Mouse (Mus musculus): ENCODE data around the gene Ppih. TPM values are rescaled to one million over a fixed set of nuclear protein-coding genes. Genes with fewer than 3 reads are reported as not detected.

The Ppih gene
- polyA plus RNA-seq (2012; rRNA removed): 7.1 and 11.2 TPM in 2 replicates

DNA sequence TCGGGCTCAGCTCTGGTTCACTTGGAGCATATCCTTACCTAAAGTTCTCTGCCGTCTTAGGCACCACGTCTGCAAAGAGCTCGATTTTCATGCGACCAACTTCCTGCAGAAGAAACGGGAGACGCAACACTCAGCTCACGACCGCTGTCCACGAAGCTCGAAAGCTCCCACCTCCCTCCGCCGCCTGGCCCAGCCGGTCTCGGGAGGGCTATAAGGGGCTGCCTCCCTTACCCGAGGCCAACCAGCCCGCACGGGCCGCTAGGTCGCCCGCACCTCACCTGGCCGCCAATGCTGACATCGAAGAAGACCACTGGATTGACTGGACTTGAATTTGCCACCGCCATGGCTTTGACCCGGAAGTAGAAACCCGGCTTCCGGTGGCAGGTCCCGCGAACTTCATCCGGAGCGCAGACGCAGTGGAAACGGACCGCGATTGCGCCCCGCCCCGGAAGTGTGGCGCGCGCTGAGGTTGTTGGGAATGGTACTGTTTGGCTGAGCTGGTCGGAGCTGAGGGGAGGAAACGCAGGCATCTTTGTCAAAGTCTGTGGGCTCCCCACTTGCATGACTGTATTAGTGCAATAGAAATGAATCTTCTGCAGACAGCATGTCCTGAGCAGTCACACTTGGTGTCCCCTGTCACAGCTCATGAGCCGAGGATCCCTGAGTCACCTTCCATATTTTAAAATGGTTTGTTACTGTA is at the start of gene Ppih:
Gene Ppih (minus strand): TSS at position 416 of the 700 bp plus-strand sequence.
- Histone ChIP-seq H3K36me3 (ENCODE audit: control insufficient read depth, insufficient read depth, low read length) (0 out of 2 replicates have a peak, but pooled peaks cover 2% of the 10 kb centered on the region), H3K4me1 (ENCODE audit: control insufficient read depth, insufficient read depth, low read length) (peaks cover 7% of the 10 kb centered on the region; the same call in 1 of the 2 replicates), H3K27me3 (replicated peaks; ENCODE audit: control insufficient read depth, insufficient read depth, low read length) (no peaks in the 10 kb centered on the region), H3K27ac (ENCODE audit: insufficient read depth, low read depth, low read length) (peak within 1 kb of the TSS; percentile 79), H3K4me3 (ENCODE audit: insufficient read depth, low read depth, low read length) (peak within 1 kb of the TSS; percentile 70)
- DNase-seq: peak; percentile 98
- WGBS: under 1% methylated on average over 44 of the region's 44 CpGs
- TF ChIP-seq CTCF (conservative IDR thresholded peaks at IDR 0.05; ENCODE audit: insufficient read depth, insufficient read length, low read depth, low read length) (no peak), POLR2A (IDR thresholded peaks at IDR 0.05; ENCODE audit: low read depth, low read length) (peak; percentile 88)

DNA sequence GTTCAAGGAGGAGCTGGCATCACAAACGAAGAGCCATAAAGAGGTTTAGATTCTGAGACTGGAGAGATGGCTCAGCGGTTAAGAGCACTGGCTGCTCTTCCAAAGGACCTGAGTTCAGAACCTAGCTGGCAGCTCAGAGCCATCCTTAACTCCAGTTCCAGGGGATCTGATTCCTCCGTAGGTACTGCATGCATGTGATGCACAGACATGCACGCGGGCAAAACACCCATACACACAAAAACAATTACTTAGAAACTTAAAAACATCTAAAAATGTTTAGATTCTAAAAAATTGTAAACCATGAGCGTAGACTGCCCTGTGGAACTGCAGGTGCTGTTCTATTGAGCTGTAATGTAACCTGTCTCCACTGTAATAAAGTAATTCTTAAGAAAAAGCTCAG is 49.1 kb upstream of the Ppih start:
- no peaks in the 10 kb centered on the region for H3K27me3 ChIP-seq (replicated peaks; ENCODE audit: control insufficient read depth, insufficient read depth, low read length)

DNA sequence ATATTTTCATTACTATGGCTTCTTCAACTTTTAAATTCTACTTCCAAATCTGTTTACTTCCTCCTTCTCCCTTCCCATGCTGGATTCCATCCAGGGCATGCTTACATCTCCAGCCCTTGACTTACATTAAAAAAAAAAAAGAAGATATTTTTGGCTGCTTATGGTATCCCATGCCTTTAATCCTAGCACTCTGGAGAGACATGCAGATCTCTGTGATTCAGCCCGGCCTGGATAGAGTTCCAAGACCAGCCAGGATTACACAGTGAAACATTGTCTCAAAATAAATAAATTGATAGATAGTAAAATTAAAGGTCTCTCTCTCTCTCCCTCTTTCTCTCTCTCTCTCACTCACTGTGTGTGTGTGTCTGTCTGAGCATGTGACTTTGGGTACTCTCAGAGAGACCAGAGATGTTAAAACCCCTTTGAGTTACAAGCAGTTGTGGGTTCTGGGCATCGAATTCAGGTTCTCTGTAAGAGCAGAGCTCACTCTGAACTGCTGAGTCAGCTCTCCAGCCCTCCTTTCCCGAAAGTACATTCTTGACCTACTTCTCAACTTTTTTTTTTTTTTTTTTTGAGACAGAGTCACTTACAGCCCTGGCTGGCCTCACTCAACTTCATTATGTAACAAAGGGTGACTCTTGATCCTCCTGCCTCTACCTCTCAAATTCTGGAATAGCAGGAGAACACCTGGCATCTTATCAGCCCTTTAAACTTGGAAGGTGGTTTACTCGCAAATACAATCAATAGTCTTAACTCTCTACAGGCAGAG is 46.6 kb upstream of the Ppih start:
- H3K4me1 ChIP-seq (ENCODE audit: control insufficient read depth, insufficient read depth, low read length): no peaks in the 10 kb centered on the region
- H3K36me3 ChIP-seq (ENCODE audit: control insufficient read depth, insufficient read depth, low read length): no peaks in the 10 kb centered on the region
- WGBS: 34% methylated on average over 4 of the region's 4 CpGs
- H3K27me3 ChIP-seq (replicated peaks; ENCODE audit: control insufficient read depth, insufficient read depth, low read length): no peaks in the 10 kb centered on the region
- no peak overlapping the region for H3K4me3 ChIP-seq (ENCODE audit: insufficient read depth, low read depth, low read length)
- no peak overlapping the region for H3K27ac ChIP-seq (ENCODE audit: insufficient read depth, low read depth, low read length)
- TF ChIP-seq CTCF (conservative IDR thresholded peaks at IDR 0.05; ENCODE audit: insufficient read depth, insufficient read length, low read depth, low read length) (no peak), POLR2A (IDR thresholded peaks at IDR 0.05; ENCODE audit: low read depth, low read length) (no peak)
- peak; percentile 25 for DNase-seq

More for the DNA sequence above, 49.1 kb upstream of the Ppih start:
- TF ChIP-seq POLR2A (IDR thresholded peaks at IDR 0.05; ENCODE audit: low read depth, low read length) (no peak), CTCF (conservative IDR thresholded peaks at IDR 0.05; ENCODE audit: insufficient read depth, insufficient read length, low read depth, low read length) (no peak)
- Histone ChIP-seq H3K4me1 (ENCODE audit: control insufficient read depth, insufficient read depth, low read length) (no peaks in the 10 kb centered on the region), H3K4me3 (ENCODE audit: insufficient read depth, low read depth, low read length) (no peak overlapping the region), H3K36me3 (ENCODE audit: control insufficient read depth, insufficient read depth, low read length) (no peaks in the 10 kb centered on the region), H3K27ac (ENCODE audit: insufficient read depth, low read depth, low read length) (no peak overlapping the region)
- no peak for DNase-seq
- 90% methylated on average over 6 of the region's 6 CpGs for WGBS

DNA sequence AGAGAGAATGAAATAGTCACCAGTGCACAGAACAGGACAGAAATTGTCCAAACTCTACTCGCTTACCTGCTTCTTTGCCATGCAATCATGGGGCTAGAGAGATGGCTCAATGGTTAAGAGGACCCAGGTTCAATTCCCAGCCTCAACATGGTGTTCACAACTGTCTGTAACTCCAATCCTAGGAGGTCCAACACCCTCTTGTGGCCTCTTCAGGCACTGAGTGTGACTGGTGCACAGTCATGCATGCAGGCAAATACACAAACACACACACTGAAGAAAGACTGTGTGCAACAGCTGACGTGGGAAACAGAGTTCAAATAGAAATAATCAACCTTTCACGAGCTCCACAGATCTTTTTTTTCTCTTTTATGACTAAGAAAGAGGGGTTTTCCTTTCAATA is 41.9 kb upstream of the Ppih start:
- H3K27ac ChIP-seq (ENCODE audit: insufficient read depth, low read depth, low read length): no peak overlapping the region
- 87% methylated on average over 3 of the region's 3 CpGs for WGBS
- H3K4me3 ChIP-seq (ENCODE audit: insufficient read depth, low read depth, low read length): no peak overlapping the region
- no peaks in the 10 kb centered on the region for H3K36me3 ChIP-seq (ENCODE audit: control insufficient read depth, insufficient read depth, low read length)
- 0 out of 2 replicates have a peak, but pooled peaks cover 3% of the 10 kb centered on the region for H3K4me1 ChIP-seq (ENCODE audit: control insufficient read depth, insufficient read depth, low read length)
- TF ChIP-seq POLR2A (IDR thresholded peaks at IDR 0.05; ENCODE audit: low read depth, low read length): no peak
- TF ChIP-seq CTCF (conservative IDR thresholded peaks at IDR 0.05; ENCODE audit: insufficient read depth, insufficient read length, low read depth, low read length): no peak
- H3K27me3 ChIP-seq (replicated peaks; ENCODE audit: control insufficient read depth, insufficient read depth, low read length): no peaks in the 10 kb centered on the region
- DNase-seq: no peak

DNA sequence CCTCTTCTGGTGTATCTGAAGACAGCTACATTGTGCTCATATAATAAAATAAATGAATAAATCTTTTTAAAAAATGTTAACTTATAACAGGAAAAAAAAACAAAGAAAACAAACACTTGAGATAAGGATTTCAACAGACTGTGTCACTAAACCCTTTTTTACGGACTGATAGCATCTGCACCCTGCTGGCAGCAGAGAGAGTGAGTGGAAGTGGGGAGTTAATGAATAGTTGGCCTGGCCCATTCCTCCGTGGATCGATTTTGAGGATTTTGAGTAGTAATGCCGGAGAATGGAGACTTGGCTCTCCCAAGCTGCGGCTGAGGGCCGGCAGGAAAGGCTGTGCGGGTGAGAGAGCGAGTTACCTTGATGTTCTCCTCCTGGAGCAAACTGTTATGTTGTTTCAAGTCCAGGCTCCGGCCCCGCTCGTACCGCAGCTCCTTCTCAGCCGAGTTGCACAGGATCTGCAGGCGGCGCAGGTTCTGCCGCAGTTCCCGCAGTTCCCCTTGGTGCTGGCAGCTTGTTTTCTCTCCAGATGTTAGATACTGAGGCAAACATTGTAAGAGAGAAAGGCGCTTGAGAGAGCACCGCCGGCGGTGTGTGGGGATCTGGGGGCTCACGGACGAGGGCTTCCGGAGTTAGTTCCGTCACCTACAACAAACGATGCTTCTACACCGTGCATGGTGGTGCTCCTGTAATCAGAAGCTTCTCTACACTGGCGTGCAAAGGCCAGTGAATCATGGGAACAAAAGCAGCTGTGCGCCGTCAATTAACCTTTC is 39.0 kb upstream of the Ppih start:
- Histone ChIP-seq H3K27me3 (replicated peaks; ENCODE audit: control insufficient read depth, insufficient read depth, low read length) (no peaks in the 10 kb centered on the region), H3K4me1 (ENCODE audit: control insufficient read depth, insufficient read depth, low read length) (0 out of 2 replicates have a peak, but pooled peaks cover 3% of the 10 kb centered on the region), H3K36me3 (ENCODE audit: control insufficient read depth, insufficient read depth, low read length) (no peaks in the 10 kb centered on the region), H3K4me3 (ENCODE audit: insufficient read depth, low read depth, low read length) (peak overlapping the region; percentile 44), H3K27ac (ENCODE audit: insufficient read depth, low read depth, low read length) (no peak overlapping the region)
- TF ChIP-seq CTCF (conservative IDR thresholded peaks at IDR 0.05; ENCODE audit: insufficient read depth, insufficient read length, low read depth, low read length): no peak
- TF ChIP-seq POLR2A (IDR thresholded peaks at IDR 0.05; ENCODE audit: low read depth, low read length): no peak
- WGBS: 14% methylated on average over 30 of the region's 30 CpGs
- peak; percentile 19 for DNase-seq

DNA sequence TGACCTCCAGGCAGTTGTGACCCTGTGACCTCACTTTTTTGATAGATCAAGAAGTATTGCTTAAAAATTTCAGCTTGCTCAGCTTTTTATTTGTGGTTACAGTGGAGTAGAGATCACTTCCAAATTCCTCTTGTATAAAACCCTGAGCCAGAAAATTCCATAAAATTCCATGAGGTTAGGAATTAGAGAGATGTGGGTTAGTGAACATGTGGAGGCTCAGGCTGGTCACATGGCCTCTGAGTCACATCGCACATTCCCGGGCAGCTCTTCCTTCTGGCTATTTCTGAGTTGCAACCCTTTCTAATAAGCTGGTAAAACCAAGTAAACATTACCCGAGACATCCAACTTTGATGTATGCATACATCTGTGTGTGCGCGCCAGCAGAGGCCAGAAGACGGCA is 25.2 kb upstream of the Ppih start:
- WGBS: 88% methylated on average over 6 of the region's 6 CpGs
- TF ChIP-seq POLR2A (IDR thresholded peaks at IDR 0.05; ENCODE audit: low read depth, low read length) (no peak), CTCF (conservative IDR thresholded peaks at IDR 0.05; ENCODE audit: insufficient read depth, insufficient read length, low read depth, low read length) (no peak)
- no peak overlapping the region for H3K27ac ChIP-seq (ENCODE audit: insufficient read depth, low read depth, low read length)
- no peak for DNase-seq
- H3K4me3 ChIP-seq (ENCODE audit: insufficient read depth, low read depth, low read length): no peak overlapping the region
- no peaks in the 10 kb centered on the region for H3K27me3 ChIP-seq (replicated peaks; ENCODE audit: control insufficient read depth, insufficient read depth, low read length)
- H3K4me1 ChIP-seq (ENCODE audit: control insufficient read depth, insufficient read depth, low read length): no peaks in the 10 kb centered on the region
- H3K36me3 ChIP-seq (ENCODE audit: control insufficient read depth, insufficient read depth, low read length): no peaks in the 10 kb centered on the region

Data from kidney, adult 2 months (tissue).